Mouse (Mus musculus) neural tube, embryonic 14.5 days (tissue): Measurements from ENCODE around the gene Gm43517. TPM values are rescaled to one million over a fixed set of nuclear protein-coding genes. Genes with fewer than 3 reads are reported as not detected.
A peak's percentile ranks its signal among the peaks of the same experiment; 100 is the strongest.

Source experiments
- ATAC-seq: fragments of 200-750 bp; cut with Nextera tagmentation; 2 replicates; pipeline ENCODE4 v1.8.0; 2017; ENCODE audit warnings: low read depth, mild to moderate bottlenecking, moderate TSS enrichment, moderate library complexity
- H3K27ac ChIP-seq: fragments of 300-500 bp; sonication (generic); 2 replicates; pipeline ENCODE4 v1.5.1; 2014; ENCODE audit warnings: low read depth, mild to moderate bottlenecking, control low read depth, low read length, moderate library complexity, mixed read lengths
- H3K27me3 ChIP-seq: fragments of 300-500 bp; sonication (generic); 2 replicates; pipeline ENCODE4 v1.6.1; 2014; ENCODE audit warnings: low read length; ENCODE audit not compliant: control insufficient read depth, insufficient read depth
- H3K36me3 ChIP-seq: fragments of 300-500 bp; sonication (generic); 2 replicates; pipeline ENCODE4 v1.6.1; 2014; ENCODE audit warnings: low read length, mixed read lengths; ENCODE audit not compliant: control insufficient read depth, insufficient read depth
- H3K4me1 ChIP-seq: fragments of 300-500 bp; sonication (generic); 2 replicates; pipeline ENCODE4 v1.6.1; 2014; ENCODE audit warnings: low read length; ENCODE audit not compliant: control insufficient read depth, insufficient read depth
- H3K4me2 ChIP-seq: fragments of 300-500 bp; sonication (generic); 2 replicates; pipeline ENCODE4 v1.6.1; 2014; ENCODE audit warnings: mild to moderate bottlenecking, low read depth, low read length, control low read depth
- H3K4me3 ChIP-seq: fragments of 300-500 bp; sonication (generic); 2 replicates; pipeline ENCODE4 v1.5.1; 2014; ENCODE audit warnings: low read depth, low read length, control low read depth, mixed read lengths
- H3K9ac ChIP-seq: fragments of 300-500 bp; sonication (generic); replicated peaks from 2 replicates; pipeline ENCODE4 v1.6.1; 2014; ENCODE audit warnings: low read depth, mild to moderate bottlenecking, control low read depth, low read length, mixed read lengths
- H3K9me3 ChIP-seq: fragments of 300-500 bp; sonication (generic); 2 replicates; pipeline ENCODE4 v1.6.1; 2016; ENCODE audit warnings: low read length; ENCODE audit not compliant: control insufficient read depth
- WGBS: fragments of 180-500 bp; shearing (Covaris S2); extraction: QIAGEN DNeasy Blood & Tissue Kit; methylation state at CpG from one replicate; pipeline ENCODE4 v1.1.7; 2014; 5-methylcytosine and 5-hydroxymethylcytosine counted together
- polyA plus RNA-seq: library from polyadenylated mRNA; unstranded; fragments of >200 nt; fragmentation: Nextera tagmentation; extraction: Ambion mirVana; gene quantifications from 2 replicates; pipeline ENCODE4 v1.2.1, GENCODE M21; 2014

Gm43517 gene
- polyA plus RNA-seq, 1 experiment from 2014 or later = not detected

GRCm38 (mm10) chr12:49376318-49376992, 8.5 kb upstream of the Gm43517 start:
- no peaks in the 10 kb centered on the region for H3K9me3 ChIP-seq
- no peak for ATAC-seq
- H3K4me2 ChIP-seq = no peak overlapping the region
- peaks cover 67% of the 10 kb centered on the region for H3K27me3 ChIP-seq
- H3K36me3 ChIP-seq = no peaks in the 10 kb centered on the region
- no peaks in the 10 kb centered on the region for H3K4me1 ChIP-seq
- H3K27ac ChIP-seq = no peak overlapping the region
- WGBS = under 1% methylated on average over 19 of the region's 19 CpGs
- H3K9ac ChIP-seq = no peak overlapping the region
- H3K4me3 ChIP-seq = no peak overlapping the region

DNA sequence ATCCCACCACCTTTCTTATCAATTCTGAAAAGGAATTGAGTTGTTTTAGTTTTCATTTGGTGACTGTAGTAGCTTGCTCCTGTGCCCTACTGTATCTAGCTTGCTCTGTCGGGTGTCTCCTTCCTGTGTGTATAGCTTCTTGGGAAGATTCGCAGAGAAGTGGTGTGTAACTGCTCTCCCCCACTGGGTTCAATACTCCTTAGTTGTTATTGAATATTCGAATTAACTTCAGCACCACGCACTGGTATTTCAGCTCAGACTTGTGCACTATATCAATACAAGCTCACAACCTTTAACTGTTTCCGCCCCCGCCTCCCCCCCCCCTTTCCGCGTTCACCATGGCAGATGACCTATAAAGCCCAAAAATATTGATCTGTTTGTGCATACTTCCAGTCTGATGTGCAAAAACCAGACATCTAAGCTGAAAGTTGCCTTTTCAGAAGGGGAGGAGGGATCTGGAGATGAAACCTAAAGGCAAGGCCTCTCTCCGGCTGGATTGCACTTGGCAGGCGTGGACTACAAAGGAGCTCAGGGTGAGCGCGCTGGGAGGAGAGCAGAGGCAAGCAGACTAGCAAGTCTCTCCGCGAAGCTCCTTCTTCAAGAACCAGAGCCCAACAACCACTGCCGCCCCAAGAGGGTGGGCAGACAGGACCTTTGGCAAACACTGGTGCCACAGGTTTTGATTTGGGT, 7.5 kb upstream of the Gm43517 start:
- Histone ChIP-seq H3K9ac (no peak overlapping the region), H3K36me3 (no peaks in the 10 kb centered on the region), H3K4me2 (no peak overlapping the region), H3K27ac (no peak overlapping the region), H3K27me3 (peaks cover 71% of the 10 kb centered on the region), H3K4me1 (no peaks in the 10 kb centered on the region), H3K9me3 (no peaks in the 10 kb centered on the region), H3K4me3 (no peak overlapping the region)
- no peak for ATAC-seq
- under 1% methylated on average over 15 of the region's 15 CpGs for WGBS

DNA sequence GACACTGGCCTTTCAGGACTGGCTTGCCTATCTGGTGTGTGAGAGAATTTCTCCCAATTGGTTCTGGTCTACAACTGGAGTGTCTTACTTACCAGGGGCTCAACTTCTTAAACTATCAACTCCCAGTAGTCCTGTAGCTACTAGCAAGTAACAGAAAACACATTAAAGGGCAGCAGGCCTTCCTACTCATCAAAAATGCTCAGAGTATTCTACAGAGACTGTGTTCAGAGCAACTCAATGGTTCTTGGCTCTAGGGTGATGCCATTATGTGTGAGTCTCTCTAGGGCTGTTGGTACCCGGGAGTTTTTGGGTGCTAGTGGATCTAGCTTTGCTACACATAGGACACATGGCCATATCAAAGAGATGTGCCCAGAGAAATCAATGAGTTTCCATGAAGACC, 6.1 kb upstream of the Gm43517 start:
- peaks cover 66% of the 10 kb centered on the region for H3K27me3 ChIP-seq
- H3K27ac ChIP-seq = no peak overlapping the region
- no peak overlapping the region for H3K4me3 ChIP-seq
- ATAC-seq = no peak
- no peaks in the 10 kb centered on the region for H3K4me1 ChIP-seq
- H3K4me2 ChIP-seq = no peak overlapping the region
- H3K9ac ChIP-seq = no peak overlapping the region
- 0% methylated on average over 1 of the region's 1 CpGs for WGBS
- H3K36me3 ChIP-seq = no peaks in the 10 kb centered on the region
- no peaks in the 10 kb centered on the region for H3K9me3 ChIP-seq

DNA sequence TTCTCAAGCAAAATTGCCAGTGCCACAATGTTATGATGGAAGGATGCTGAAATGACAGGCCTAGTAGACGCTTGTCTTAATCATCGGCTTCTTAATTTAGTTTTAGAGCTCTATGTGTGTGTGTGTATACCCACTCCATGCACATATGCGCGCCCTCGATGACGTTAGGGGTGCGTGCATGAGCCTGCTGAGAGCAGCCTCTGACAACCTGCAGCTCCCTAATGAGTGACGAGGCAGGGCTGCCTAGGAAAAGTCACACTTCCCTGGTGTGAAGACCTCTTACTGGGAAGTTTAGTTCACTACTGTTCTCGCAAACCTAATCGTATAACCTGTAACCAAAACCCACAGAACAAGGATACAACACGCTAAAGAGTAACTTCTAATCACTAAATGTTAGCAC, 5.5 kb upstream of the Gm43517 start:
- Histone ChIP-seq H3K4me2 (no peak overlapping the region), H3K27me3 (peaks cover 66% of the 10 kb centered on the region), H3K9me3 (no peaks in the 10 kb centered on the region), H3K4me3 (no peak overlapping the region), H3K36me3 (no peaks in the 10 kb centered on the region), H3K9ac (no peak overlapping the region), H3K4me1 (no peaks in the 10 kb centered on the region), H3K27ac (no peak overlapping the region)
- WGBS = 4% methylated on average over 11 of the region's 11 CpGs
- no peak for ATAC-seq

- Histone ChIP-seq H3K27ac (no peak overlapping the region), H3K9ac (no peak overlapping the region), H3K27me3 (peaks cover 70% of the 10 kb centered on the region), H3K4me3 (no peak overlapping the region), H3K9me3 (no peaks in the 10 kb centered on the region), H3K4me1 (no peaks in the 10 kb centered on the region), H3K36me3 (no peaks in the 10 kb centered on the region), H3K4me2 (no peak overlapping the region)
- 2% methylated on average over 4 of the region's 4 CpGs for WGBS
- no peak for ATAC-seq
Observed at GRCm38 (mm10) chr12:49380442-49380841, 4.5 kb upstream of the Gm43517 start.

- no peaks in the 10 kb centered on the region for H3K9me3 ChIP-seq
- no peak overlapping the region for H3K4me3 ChIP-seq
- H3K36me3 ChIP-seq = no peaks in the 10 kb centered on the region
- H3K9ac ChIP-seq = no peak overlapping the region
- H3K27me3 ChIP-seq = peaks cover 70% of the 10 kb centered on the region
- ATAC-seq = no peak
- H3K27ac ChIP-seq = no peak overlapping the region
- no peak overlapping the region for H3K4me2 ChIP-seq
- 6% methylated on average over 4 of the region's 4 CpGs for WGBS
- H3K4me1 ChIP-seq = no peaks in the 10 kb centered on the region
Observed at GRCm38 (mm10) chr12:49381031-49381525, 3.9 kb upstream of the Gm43517 start.

GRCm38 (mm10) chr12:49381721-49382365, 3.1 kb upstream of the Gm43517 start:
- Histone ChIP-seq H3K36me3 (no peaks in the 10 kb centered on the region), H3K4me3 (no peak overlapping the region), H3K27me3 (peaks cover 72% of the 10 kb centered on the region), H3K27ac (no peak overlapping the region), H3K4me2 (no peak overlapping the region), H3K4me1 (no peaks in the 10 kb centered on the region), H3K9ac (no peak overlapping the region), H3K9me3 (no peaks in the 10 kb centered on the region)
- WGBS = under 1% methylated on average over 19 of the region's 19 CpGs
- no peak for ATAC-seq

DNA sequence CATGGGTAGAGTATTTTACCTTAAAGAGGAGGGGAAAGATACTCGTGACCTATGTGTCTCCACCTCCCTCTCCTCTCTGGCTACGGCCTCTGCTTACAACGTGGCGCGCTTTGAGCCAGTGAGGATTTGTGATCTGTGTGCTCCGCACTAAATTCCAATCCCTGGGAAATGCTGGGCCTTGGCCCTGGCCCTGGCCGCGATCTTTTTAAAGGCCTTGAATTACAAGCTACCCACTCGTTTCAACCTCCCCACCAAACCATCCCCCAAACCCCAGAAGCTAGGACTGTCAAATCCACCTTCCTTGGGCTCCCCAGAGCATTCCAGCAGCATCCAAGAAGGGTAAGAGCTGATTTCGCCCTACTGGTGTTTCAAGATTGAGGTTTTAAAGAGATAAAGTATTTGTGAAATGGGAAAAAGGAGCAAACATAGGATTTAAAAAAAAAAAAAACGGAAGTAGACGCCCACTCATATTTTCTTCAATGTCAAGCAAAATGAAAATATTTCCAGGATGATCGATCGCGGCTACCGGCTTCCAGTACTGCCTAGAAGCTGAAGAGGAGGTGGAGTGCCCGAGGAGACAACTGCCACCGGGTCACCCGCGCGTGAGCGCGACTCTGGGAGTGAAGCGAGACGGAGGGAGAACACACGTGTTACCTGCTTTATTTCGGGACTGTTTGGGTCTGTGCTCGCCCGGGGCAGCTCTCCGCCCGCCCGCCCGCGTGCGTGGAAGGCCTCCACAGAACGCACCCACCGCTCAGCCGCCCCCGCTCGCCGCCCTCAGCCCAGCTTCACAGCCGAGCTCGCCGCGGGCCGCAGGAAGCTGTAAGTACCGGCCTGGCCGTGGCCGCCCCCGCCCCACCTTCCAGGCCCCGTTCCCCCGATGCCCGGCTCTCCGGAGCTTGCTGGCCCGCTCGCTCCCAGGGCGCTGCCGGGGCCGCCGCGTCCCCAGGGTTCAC, 2.1 kb upstream of the Gm43517 start, which contains the start of gene Foxg1:
Gene Foxg1 (plus strand): TSS at position 96 of the 956 bp plus-strand sequence.
- H3K27ac ChIP-seq = no peak within 1 kb of the TSS
- no peaks in the 10 kb centered on the region for H3K4me1 ChIP-seq
- peak; percentile 13; the same call in 1 of the 2 replicates for ATAC-seq
- peaks cover 69% of the 10 kb centered on the region for H3K27me3 ChIP-seq
- WGBS = under 1% methylated on average over 58 of the region's 61 CpGs
- no peak within 1 kb of the TSS for H3K4me2 ChIP-seq
- H3K9me3 ChIP-seq = no peaks in the 10 kb centered on the region
- H3K9ac ChIP-seq = no peak within 1 kb of the TSS
- H3K4me3 ChIP-seq = peak within 1 kb of the TSS; percentile 2; the same call in 1 of the 2 replicates
- no peaks in the 10 kb centered on the region for H3K36me3 ChIP-seq
